Mouse (Mus musculus) liver, adult (tissue): ENCODE measurements around the gene Ap2a2.

Experiments
- GATA4 ChIP-seq: IDR thresholded peaks from 2 replicates; pipeline ENCODE4 v1.6.1; 2014; ENCODE audit warnings: mild to moderate bottlenecking, low read length; ENCODE audit not compliant: insufficient replicate concordance

Gene Ap2a2

GRCm38 (mm10) chr7:141561682-141562391 lies at the start of gene Ap2a2:
Ap2a2 (plus strand) TSS chr7:141562173.
- TF ChIP-seq GATA4: no peak

- peak; percentile 84 for TF ChIP-seq GATA4
Measured at GRCm38 (mm10) chr7:141517638-141518037, 44.3 kb upstream of the Ap2a2 start.

- no peak for TF ChIP-seq GATA4
Measured at GRCm38 (mm10) chr7:141518296-141518695, 43.7 kb upstream of the Ap2a2 start.

- no peak for TF ChIP-seq GATA4
Measured at GRCm38 (mm10) chr7:141518926-141519325, 43.0 kb upstream of the Ap2a2 start.

GRCm38 (mm10) chr7:141519795-141520194 lies 42.2 kb upstream of the Ap2a2 start:
- TF ChIP-seq GATA4: no peak

GRCm38 (mm10) chr7:141523007-141523406 lies 39.0 kb upstream of the Ap2a2 start:
- TF ChIP-seq GATA4: no peak

GRCm38 (mm10) chr7:141524271-141524670 lies 37.7 kb upstream of the Ap2a2 start:
- TF ChIP-seq GATA4: no peak

GRCm38 (mm10) chr7:141524760-141525579 lies 37.0 kb upstream of the Ap2a2 start:
- TF ChIP-seq GATA4: no peak

- TF ChIP-seq GATA4: no peak
Measured at GRCm38 (mm10) chr7:141525580-141525925, 36.4 kb upstream of the Ap2a2 start.

GRCm38 (mm10) chr7:141535570-141535969 lies 26.4 kb upstream of the Ap2a2 start:
- TF ChIP-seq GATA4: no peak

GRCm38 (mm10) chr7:141538852-141539555 lies 23.0 kb upstream of the Ap2a2 start:
- TF ChIP-seq GATA4: no peak

- peak; percentile 91; the same call in 1 of the 2 replicates for TF ChIP-seq GATA4
Measured at GRCm38 (mm10) chr7:141539556-141540311, 22.2 kb upstream of the Ap2a2 start, which contains the start of gene Chid1. Chid1 (minus strand) TSS chr7:141539857.

- no peak for TF ChIP-seq GATA4
Measured at GRCm38 (mm10) chr7:141540312-141541081, 21.5 kb upstream of the Ap2a2 start.

- TF ChIP-seq GATA4: no peak
Measured at GRCm38 (mm10) chr7:141541681-141542080, 20.3 kb upstream of the Ap2a2 start.
